Mouse (Mus musculus): ENCODE measurements around the gene Ss18l2. TPM values are rescaled to one million over a fixed set of nuclear protein-coding genes. Genes with fewer than 3 reads are reported as not detected.

Gene Ss18l2
- 68.7 and 73.3 TPM in 2 replicates for polyA plus RNA-seq (2015; fragmentation: Nextera tagmentation; extraction: Ambion mirVana)

DNA sequence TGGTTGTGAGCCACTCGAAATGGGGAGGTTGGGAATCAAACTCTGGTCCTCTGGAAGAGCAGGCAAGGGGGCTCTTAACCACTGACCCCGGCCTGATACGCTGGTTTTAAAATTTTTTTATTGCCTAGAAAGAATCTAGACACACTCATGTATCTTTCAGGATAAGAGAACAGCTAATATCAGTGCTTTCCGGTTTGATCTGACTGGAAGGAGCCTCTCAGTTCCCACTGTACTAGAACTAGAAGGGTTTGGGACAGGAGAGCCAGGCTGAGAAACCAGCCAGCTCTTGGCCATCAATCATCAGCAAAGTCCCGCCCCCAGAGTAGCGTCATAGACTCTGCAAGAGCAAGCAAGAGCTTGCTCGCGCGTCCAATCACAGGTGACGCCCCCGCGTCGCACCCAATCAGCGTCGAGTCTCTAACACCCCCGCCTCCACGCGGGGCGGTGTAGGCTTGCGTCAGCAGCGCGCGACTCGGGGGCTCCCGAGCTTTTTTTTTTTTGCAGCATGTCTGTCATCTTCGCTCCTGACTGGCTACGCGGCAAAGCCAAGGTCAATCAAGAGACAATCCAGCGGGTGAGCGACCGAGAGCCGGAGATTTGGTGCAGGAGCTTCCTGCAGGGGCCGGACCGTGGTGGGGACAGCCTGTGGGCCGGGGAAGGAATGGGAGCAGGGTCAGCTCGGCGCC, at the start of gene Ss18l2:
Gene Ss18l2 (plus strand): TSS at position 432 of the 686 bp plus-strand sequence.

DNA sequence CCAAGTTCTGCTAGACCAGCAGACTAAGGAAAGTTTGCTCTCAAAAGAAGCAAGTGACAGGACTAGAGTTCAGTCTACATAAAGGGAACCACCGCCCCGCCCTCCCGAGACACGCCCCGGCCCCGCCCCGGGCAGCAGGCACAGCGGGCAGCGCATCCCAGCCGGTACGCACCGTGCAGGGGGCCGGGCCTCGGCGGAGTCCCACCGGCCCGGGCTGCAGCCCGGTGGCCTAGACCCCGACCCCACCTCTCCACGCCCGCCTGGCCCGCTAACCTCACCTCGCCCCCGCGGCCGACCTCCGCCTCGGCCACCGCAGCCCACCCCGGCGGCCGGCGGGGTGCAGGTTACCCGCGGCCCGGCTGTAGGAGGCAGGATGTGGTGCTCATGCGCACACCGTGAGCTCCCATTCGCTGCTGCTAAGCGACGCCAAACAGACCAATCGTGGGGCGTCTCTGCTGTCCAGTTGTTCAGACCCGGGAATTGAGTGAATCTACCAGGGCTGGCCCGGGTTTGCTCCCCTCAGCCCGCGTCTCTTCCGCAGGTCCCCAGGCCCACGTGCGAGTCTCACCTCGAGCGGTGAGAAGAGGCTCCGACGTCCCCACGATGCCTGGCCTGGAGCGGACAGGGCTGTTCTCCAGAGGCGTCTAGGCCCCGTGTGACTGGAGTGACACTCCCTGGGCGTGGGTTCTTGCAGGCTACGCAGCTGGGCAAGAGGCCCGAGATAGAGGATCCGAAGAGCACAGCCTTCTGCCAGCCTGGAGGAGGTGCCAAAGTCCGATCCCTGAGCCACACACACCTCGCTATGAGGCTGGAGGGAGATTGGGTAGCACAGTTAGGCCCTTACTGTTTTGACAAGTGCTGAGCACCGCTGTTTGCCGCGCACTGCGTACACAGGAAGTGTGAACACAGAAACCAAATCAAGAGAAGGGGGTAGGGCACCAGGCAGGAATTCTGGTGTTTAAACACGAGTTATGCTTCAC, 5.2 kb upstream of the Ss18l2 start, which contains the start of gene Sec22c:
Gene Sec22c (minus strand): TSS at position 845 of the 980 bp plus-strand sequence.

DNA sequence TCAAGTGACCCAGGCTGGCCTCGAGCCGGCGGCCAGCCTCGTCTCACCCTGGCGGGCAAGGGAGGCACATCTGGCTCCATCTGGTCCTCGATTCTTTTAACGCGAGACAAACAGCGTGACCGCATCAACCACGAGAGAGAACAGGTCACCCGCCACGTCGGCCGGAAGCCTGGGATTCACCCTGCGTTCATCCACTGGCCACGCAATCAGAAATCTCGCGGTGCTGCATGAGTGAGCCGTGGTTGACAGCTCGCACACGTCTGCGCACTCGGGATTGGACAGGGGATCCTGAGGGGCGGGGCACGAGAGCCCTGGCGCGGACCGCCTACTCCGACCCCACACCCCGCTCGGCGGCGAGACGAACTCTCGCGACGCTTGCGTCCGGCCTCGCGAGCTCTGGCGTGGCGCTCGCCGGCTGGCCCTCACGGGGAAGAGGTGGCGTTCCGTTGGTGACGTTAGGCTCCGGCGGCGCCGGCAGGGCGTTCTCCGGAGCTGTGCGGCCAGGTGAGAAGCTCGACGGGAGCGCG, 8.7 kb downstream of the Ss18l2 start, which contains the start of gene Nktr:
Gene Nktr (plus strand): TSS at position 378 of the 527 bp plus-strand sequence.

DNA sequence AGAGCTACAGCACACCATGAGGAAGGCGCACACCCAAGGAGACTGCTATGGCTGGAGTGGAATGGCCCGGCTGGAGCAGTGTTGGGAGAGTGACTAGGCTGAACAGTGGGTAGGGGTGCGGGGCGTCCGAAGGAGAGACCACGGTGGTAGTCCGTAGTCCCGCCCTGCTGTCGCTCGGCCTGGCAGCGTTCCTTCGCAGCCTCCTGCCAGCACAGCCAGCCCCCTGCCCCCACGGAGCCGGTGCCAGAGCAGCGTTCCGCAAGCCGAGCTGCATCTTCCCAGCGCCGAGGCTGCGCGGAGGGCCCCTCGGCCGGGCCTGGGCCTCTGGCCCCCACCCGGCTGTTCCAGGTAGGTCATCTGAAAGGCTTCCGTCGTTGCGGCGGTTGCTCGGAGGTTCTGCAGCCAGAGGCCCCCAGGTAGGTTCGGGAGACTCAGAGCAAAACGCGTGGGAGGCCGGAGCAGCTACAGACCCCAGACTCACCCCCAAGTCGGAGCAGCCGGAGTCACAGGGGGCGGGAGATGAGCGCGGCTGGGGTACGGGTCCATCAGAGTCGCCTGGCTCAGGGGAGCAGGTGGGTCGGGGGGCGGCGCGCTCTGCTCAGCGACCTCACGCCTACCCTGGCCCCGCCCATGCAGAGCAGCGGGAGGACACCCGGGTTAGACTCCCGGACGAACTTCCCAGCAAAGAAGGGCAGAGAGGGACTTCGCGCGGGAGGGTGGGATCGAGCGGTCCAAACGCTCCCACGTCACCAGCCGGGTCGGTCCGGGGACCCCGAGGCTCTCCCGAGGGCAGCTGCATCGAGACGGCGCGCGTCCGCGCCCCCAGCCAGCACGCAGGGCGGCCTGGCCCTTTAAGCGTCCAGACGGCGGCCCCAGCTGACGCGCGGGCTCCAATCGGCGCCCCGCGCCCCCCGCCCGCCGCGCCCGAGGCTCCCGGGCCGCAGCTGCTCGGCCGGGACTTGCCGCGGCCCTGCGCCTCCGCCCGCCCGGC, 49.3 kb downstream of the Ss18l2 start, which contains the start of gene Zfp651:
Gene Zfp651 (plus strand): TSS at position 240 of the 991 bp plus-strand sequence.

Other genes starting within 250 kb of the Ss18l2 start
- gene Cck, start 214.6 kb upstream of the Ss18l2 start, polyA plus RNA-seq (2015; fragmentation: Nextera tagmentation; extraction: Ambion mirVana): not detected in 2 replicates
- 0.32 TPM in 1 of 2 replicates, not detected in the other for gene Lyzl4, start 68.2 kb upstream of the Ss18l2 start, polyA plus RNA-seq (2015; fragmentation: Nextera tagmentation; extraction: Ambion mirVana)
- gene Vipr1, start 67.6 kb upstream of the Ss18l2 start, polyA plus RNA-seq (2015; fragmentation: Nextera tagmentation; extraction: Ambion mirVana): 0.42 and 0.45 TPM in 2 replicates
- gene Sec22c, start 4.8 kb upstream of the Ss18l2 start, polyA plus RNA-seq (2015; fragmentation: Nextera tagmentation; extraction: Ambion mirVana): 4.6 and 6.9 TPM in 2 replicates
- gene Nktr, start 8.8 kb downstream of the Ss18l2 start, polyA plus RNA-seq (2015; fragmentation: Nextera tagmentation; extraction: Ambion mirVana): 35.6 and 35.7 TPM in 2 replicates
- gene Zfp651, start 49.0 kb downstream of the Ss18l2 start, polyA plus RNA-seq (2015; fragmentation: Nextera tagmentation; extraction: Ambion mirVana): 3.5 and 4.7 TPM in 2 replicates
- not detected in 2 replicates for gene Klhl40, start 67.3 kb downstream of the Ss18l2 start, polyA plus RNA-seq (2015; fragmentation: Nextera tagmentation; extraction: Ambion mirVana)
- gene Hhatl, start 82.2 kb downstream of the Ss18l2 start, polyA plus RNA-seq (2015; fragmentation: Nextera tagmentation; extraction: Ambion mirVana): 0.11 and 0.13 TPM in 2 replicates
- not detected in 2 replicates for gene Ccdc13, start 129.1 kb downstream of the Ss18l2 start, polyA plus RNA-seq (2015; fragmentation: Nextera tagmentation; extraction: Ambion mirVana)
- 85.3 and 93.9 TPM in 2 replicates for gene Higd1a, start 148.0 kb downstream of the Ss18l2 start, polyA plus RNA-seq (2015; fragmentation: Nextera tagmentation; extraction: Ambion mirVana)
- 0.33 and 0.42 TPM in 2 replicates for gene Ackr2, start 188.0 kb downstream of the Ss18l2 start, polyA plus RNA-seq (2015; fragmentation: Nextera tagmentation; extraction: Ambion mirVana)
- 0.06 and 0.08 TPM in 2 replicates for gene Cyp8b1, start 206.0 kb downstream of the Ss18l2 start, polyA plus RNA-seq (2015; fragmentation: Nextera tagmentation; extraction: Ambion mirVana)
- 0.43 and 0.93 TPM in 2 replicates for gene Fam198a, start 240.7 kb downstream of the Ss18l2 start, polyA plus RNA-seq (2015; fragmentation: Nextera tagmentation; extraction: Ambion mirVana)